Mouse (Mus musculus) G1E-ER4 (cell line): ENCODE data around the gene Hist2h2aa2. TPM values are rescaled to one million over a fixed set of nuclear protein-coding genes. Genes with fewer than 3 reads are reported as not detected.
"Not testable (repeated sequence)": the region's sequence is repeated elsewhere in the genome, so short reads cannot be mapped to it uniquely, and the experiment has no call there.

Experiments
- GATA1 ChIP-seq: IDR thresholded peaks from one replicate; pipeline ENCODE4 v1.8.0; 2012; ENCODE audit warnings: low read length, inconsistent platforms
- polyA plus RNA-seq: library from polyadenylated mRNA; stranded (reverse); fragments of >175 nt; gene quantifications from 2 replicates; pipeline ENCODE4 v1.2.3, GENCODE M21; 2012

Gene Hist2h2aa2
- polyA plus RNA-seq, 1 experiment: 66.2 TPM

GRCm38 (mm10) chr3:96245003-96245886 is 5.2 kb upstream of the Hist2h2aa2 start, which contains the start of gene Hist2h2aa1:
TSS of gene Hist2h2aa1 (plus strand) at chr3:96245497.
- not testable (repeated sequence) for TF ChIP-seq GATA1

- TF ChIP-seq GATA1: no peak
These were observed 4.0 kb upstream of the Hist2h2aa2 start for GRCm38 (mm10) chr3:96243921-96244572.

DNA sequence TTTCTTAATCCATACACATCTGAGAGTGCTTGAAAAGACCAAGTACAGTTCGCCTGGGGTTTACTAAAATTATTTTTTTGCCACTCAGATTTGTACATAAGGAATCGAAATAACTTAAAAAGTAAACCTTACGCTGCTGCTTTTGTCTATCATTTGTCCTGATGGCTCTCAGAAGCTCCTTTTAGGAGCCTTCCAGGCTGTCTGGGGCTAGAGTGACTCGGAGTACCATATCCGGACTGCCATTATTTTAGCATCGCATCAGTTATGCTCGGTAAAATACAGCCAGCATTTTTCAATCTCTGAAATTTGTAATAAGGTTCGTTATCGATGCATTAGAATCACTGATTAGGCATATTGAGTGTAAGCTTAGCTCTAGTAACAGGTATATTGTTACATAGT is 722 bp upstream of the Hist2h2aa2 start:
- TF ChIP-seq GATA1: no peak

- not testable (repeated sequence) for TF ChIP-seq GATA1
These were observed 902 bp downstream of the Hist2h2aa2 start, which contains the start of gene Hist2h3c2 for GRCm38 (mm10) chr3:96238954-96239793. TSS of gene Hist2h3c2 (minus strand) at chr3:96239127.

DNA sequence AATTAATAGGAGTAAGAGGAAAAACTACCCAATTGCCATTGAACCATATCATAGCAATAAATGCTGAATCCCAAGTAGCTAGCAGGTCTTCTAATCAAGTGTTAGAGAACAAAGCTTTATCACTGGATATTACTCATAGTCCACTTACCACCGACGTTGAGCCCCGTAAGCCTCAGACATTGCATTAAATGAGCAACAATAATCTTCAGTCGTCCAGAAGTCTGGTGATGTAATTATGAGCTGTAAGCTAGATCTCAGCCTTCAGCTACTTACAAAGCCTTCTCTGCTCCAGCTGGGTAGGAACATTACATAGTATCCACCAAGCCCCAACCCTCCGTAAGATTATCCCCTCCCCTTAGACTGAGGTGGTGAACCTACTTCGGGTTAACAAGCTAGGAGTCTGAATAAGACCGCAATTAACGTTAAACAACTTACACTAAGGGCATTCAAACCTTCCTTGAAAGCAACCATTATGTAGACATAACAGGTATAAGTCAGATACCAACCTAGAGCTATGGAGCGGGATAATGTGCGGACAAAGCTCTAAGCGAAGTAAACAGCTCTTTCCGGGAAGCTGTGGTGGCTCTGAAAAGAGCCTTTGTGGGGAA is 2.1 kb downstream of the Hist2h2aa2 start:
- no peak for TF ChIP-seq GATA1

GRCm38 (mm10) chr3:96237335-96237903 is 2.7 kb downstream of the Hist2h2aa2 start:
- no peak for TF ChIP-seq GATA1

DNA sequence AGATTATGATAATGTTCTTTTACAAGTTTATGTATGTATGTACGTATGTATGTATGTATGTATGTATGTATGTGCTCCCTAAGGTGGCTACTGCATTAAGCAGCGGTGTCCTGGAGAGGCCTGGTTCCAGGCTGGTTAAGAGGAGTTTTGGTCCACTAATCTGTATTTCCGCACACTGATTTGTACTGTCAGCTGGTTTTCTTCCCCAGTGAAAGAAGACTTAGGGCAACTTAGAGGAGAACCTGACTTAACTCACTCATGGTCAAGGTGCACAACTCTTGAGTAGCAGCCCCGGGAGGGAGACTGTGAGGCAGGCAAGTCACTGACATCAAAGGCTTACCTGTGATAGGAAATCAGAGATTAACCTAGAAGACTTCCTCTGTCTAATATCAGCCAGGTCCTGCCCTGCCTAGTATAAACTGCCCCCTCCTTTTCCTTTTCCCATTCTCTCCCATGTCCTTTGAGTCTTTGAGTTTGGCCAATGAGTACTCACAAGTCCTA is 3.2 kb downstream of the Hist2h2aa2 start:
- TF ChIP-seq GATA1: no peak

DNA sequence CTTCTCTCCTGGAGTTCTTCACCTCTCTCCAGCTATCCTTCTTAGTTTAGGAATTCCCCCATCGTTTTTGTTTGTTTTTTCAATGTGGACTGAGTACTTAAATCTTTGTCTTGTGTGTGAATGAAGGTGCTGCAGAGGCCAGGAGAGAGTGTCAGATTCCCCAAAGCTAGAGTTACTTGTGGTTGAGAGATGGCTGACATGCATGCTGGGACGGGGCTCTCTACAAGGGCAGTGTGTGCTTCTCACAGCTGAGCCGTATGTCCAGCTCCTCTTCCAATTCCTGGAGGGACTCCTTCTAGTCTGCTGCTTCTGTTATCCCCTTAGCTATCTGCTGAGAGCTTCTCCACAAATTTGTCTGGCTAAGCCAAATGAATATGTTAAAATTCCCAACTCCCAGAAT is 4.2 kb downstream of the Hist2h2aa2 start:
- no peak for TF ChIP-seq GATA1

- no peak for TF ChIP-seq GATA1
These were observed 5.2 kb downstream of the Hist2h2aa2 start for GRCm38 (mm10) chr3:96234914-96235313.

- TF ChIP-seq GATA1: no peak
These were observed 8.3 kb downstream of the Hist2h2aa2 start for GRCm38 (mm10) chr3:96231758-96232120.

DNA sequence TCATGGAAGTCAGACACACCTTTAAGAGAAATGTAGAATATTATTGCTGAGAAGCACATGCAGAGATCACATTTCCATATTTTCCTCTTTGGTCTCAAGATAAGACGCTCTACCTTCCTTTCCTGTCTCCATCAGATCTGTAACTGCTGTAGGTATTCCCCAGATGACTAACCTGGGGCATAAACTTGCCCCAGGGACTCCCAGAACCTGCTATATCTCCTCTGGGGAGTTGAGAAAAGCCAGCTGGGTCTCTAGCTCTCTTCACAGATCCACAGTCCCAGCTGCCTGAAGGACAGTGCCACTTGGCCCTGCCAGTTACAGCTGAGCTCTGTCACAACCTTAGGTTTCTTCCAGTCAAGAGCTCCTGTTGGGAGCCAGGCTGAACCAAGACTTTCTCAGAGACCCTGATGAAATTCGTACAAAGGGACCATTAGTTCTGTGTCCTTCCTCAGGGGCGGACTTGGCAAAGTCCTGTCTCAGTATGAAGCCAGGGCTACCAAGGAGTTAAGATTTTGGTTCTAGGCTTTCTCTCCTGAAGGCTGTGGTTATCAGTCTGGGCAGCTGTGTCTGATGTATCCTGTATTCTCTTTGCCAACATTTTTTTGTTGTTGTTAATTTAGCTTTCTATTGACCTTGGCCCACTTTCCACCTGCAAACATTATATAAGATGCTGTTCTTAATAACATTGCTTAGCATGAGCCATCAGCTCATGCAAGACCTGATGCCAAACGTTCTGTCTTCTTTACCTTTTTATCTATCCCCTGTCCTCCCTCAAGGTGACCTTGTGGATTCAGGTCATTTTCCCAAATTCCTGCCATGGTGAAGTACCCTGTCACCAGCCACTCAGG is 8.9 kb downstream of the Hist2h2aa2 start:
- no peak for TF ChIP-seq GATA1

DNA sequence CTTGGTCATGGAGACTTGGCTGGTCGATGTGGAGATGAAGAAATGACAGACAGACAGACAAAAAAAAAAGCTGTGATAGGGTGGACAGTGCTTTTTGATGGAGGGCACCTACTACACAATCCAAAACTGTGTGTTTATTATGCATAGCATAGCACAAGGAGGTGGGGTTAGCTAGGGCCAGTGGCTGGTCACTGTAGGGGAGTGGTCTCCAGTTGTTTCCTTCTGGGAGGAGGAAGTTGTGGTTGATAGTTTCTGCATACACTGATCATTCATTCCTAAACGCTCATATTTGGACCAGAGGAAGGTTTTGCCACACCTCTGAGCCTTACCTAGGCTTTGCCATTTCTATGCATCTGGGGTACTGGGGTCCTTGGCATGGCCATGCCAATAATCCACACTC is 9.7 kb downstream of the Hist2h2aa2 start:
- TF ChIP-seq GATA1: no peak

GRCm38 (mm10) chr3:96228828-96229227 is 11.2 kb downstream of the Hist2h2aa2 start:
- no peak for TF ChIP-seq GATA1
